Mouse (Mus musculus) testis, postnatal 10 days (tissue): ENCODE data around the gene Ldlrad1.

Experiments
- DNase-seq: peaks from one replicate; pipeline ENCODE4 v3.0.0; 2021; ENCODE audit warnings: low spot score

Ldlrad1 gene

GRCm38 (mm10) chr4:107208880-107209279, at the start of gene Ldlrad1:
TSS of gene Ldlrad1 (plus strand) at chr4:107209180.
- no peak for DNase-seq

GRCm38 (mm10) chr4:107160181-107160580, 48.8 kb upstream of the Ldlrad1 start:
- no peak for DNase-seq

- no peak for DNase-seq
Measured at GRCm38 (mm10) chr4:107163341-107163740, 45.6 kb upstream of the Ldlrad1 start.

- DNase-seq = peak; percentile 63
Measured at GRCm38 (mm10) chr4:107163756-107164587, 45.0 kb upstream of the Ldlrad1 start.

- DNase-seq = no peak
Measured at GRCm38 (mm10) chr4:107166700-107167099, 42.3 kb upstream of the Ldlrad1 start.

GRCm38 (mm10) chr4:107167798-107168197, 41.2 kb upstream of the Ldlrad1 start:
- DNase-seq = no peak

- DNase-seq = no peak
Measured at GRCm38 (mm10) chr4:107177506-107177905, 31.5 kb upstream of the Ldlrad1 start.

GRCm38 (mm10) chr4:107178182-107178829, 30.7 kb upstream of the Ldlrad1 start, which contains the start of gene Tmem59:
TSS of gene Tmem59 (plus strand) at chr4:107178399.
- peak; percentile 99 for DNase-seq

GRCm38 (mm10) chr4:107178830-107179490, 30.0 kb upstream of the Ldlrad1 start, which contains the start of gene Tceanc2:
TSS of gene Tceanc2 (minus strand) at chr4:107179116.
- peak; percentile 76 for DNase-seq

- DNase-seq = no peak
Measured at GRCm38 (mm10) chr4:107179561-107179960, 29.4 kb upstream of the Ldlrad1 start.

- DNase-seq = no peak
Measured at GRCm38 (mm10) chr4:107180746-107181145, 28.2 kb upstream of the Ldlrad1 start.

- DNase-seq = no peak
Measured at GRCm38 (mm10) chr4:107181866-107182265, 27.1 kb upstream of the Ldlrad1 start.

- DNase-seq = no peak
Measured at GRCm38 (mm10) chr4:107182796-107183195, 26.2 kb upstream of the Ldlrad1 start.

GRCm38 (mm10) chr4:107183203-107183602, 25.8 kb upstream of the Ldlrad1 start:
- DNase-seq = no peak

- no peak for DNase-seq
Measured at GRCm38 (mm10) chr4:107185703-107186102, 23.3 kb upstream of the Ldlrad1 start.

- DNase-seq = no peak
Measured at GRCm38 (mm10) chr4:107193841-107194240, 15.1 kb upstream of the Ldlrad1 start.

- no peak for DNase-seq
Measured at GRCm38 (mm10) chr4:107196454-107196853, 12.5 kb upstream of the Ldlrad1 start.

GRCm38 (mm10) chr4:107198072-107198471, 10.9 kb upstream of the Ldlrad1 start:
- no peak for DNase-seq

GRCm38 (mm10) chr4:107201779-107202178, 7.2 kb upstream of the Ldlrad1 start:
- DNase-seq = no peak

- DNase-seq = no peak
Measured at GRCm38 (mm10) chr4:107203001-107203400, 6.0 kb upstream of the Ldlrad1 start.

GRCm38 (mm10) chr4:107207016-107207415, 2.0 kb upstream of the Ldlrad1 start:
- DNase-seq = no peak

GRCm38 (mm10) chr4:107210483-107211097, 1.6 kb downstream of the Ldlrad1 start:
- DNase-seq = no peak
